Mouse (Mus musculus) liver, embryonic 14.5 days (tissue): Measurements from ENCODE around the gene Arhgap24.

Experiments
- CTCF ChIP-seq: IDR thresholded peaks from 2 replicates; pipeline ENCODE4 v1.5.1; 2016; ENCODE audit warnings: antibody characterized with exemption, low read depth, control low read depth
- EP300 ChIP-seq: IDR thresholded peaks from 2 replicates; pipeline ENCODE4 v1.6.1; 2016; ENCODE audit warnings: antibody characterized with exemption, low read depth

- no peak for TF ChIP-seq EP300
- TF ChIP-seq CTCF: no peak
Measured at GRCm38 (mm10) chr5:102552533-102552932, 71.3 kb downstream of the Arhgap24 start.
